ENCODE assay signal across 9 mouse cellular contexts in genomic region chr11:79305697-79306340, GRCm38 (mm10). TPM values are rescaled to one million over a fixed set of nuclear protein-coding genes. Genes with fewer than 3 reads are reported as not detected.
DNase-seq lines count a peak whose midpoint lies in the region; ATAC-seq and TF ChIP-seq lines count a peak whose summit lies in the region.
"Had no signal": no experiment of that assay in that cellular context is flagged by ENCODE, and none has a peak within 500 bp of the region (broad histone marks: within the 10 kb centered on the region; RNA-seq: fewer than 3 reads in every experiment).

No protein-coding gene starts in this region.

- H3K4me2 ChIP-seq in limb, embryonic 14.5 days (replicated peaks; ENCODE audit: low read depth, low read length, severe bottlenecking), result no peak overlapping the region
- H3K4me2 ChIP-seq in midbrain, embryonic 14.5 days (ENCODE audit: low read length), result no peak overlapping the region

- H3K27me3 ChIP-seq in limb, embryonic 14.5 days (ENCODE audit: control insufficient read depth, insufficient read depth, low read length), result no peaks in the 10 kb centered on the region
- no peaks in the 10 kb centered on the region for H3K27me3 ChIP-seq in midbrain, embryonic 14.5 days (ENCODE audit: control insufficient read depth, insufficient read depth, low read length)

- WGBS in lung, adult 2 months, result 32% methylated on average over 9 of the region's 9 CpGs
- WGBS in limb, embryonic 14.5 days, result 60% methylated on average over 9 of the region's 9 CpGs
- WGBS in midbrain, embryonic 14.5 days, result 87% methylated on average over 9 of the region's 9 CpGs

- no peak overlapping the region for H3K4me3 ChIP-seq in lung, adult 2 months (replicated peaks; ENCODE audit: extremely low read depth, low read depth, low read length)
- no peak overlapping the region for H3K4me3 ChIP-seq in limb, embryonic 14.5 days (replicated peaks; ENCODE audit: low read length)
- H3K4me3 ChIP-seq in midbrain, embryonic 14.5 days (replicated peaks; ENCODE audit: low read depth, low read length), result no peak overlapping the region

- DNase-seq in adrenal gland, adult (ENCODE audit: inconsistent age in 2 of 2, low spot score in 1 of 2), result peak; percentile 21 to 47
- no peak for DNase-seq in adrenal gland, postnatal 4 days (ENCODE audit: low spot score in 2 of 2)
- DNase-seq in lung, adult 2 months, result peak; percentile 8
- no peak for DNase-seq in lung, postnatal 10 days
- no peak for DNase-seq in limb, embryonic 14.5 days (ENCODE audit: low spot score)
- DNase-seq in skeletal muscle tissue, adult 2 months (ENCODE audit: low read depth, low spot score), result peak; percentile 25
- DNase-seq in cerebellum, postnatal 36 days, result no peak
- DNase-seq in midbrain, embryonic 14.5 days, result no peak
- DNase-seq: left cerebral cortex, postnatal 4 days had no signal

- H3K9ac ChIP-seq in limb, embryonic 14.5 days (ENCODE audit: low read depth, low read length, severe bottlenecking), result no peak overlapping the region
- H3K9ac ChIP-seq in midbrain, embryonic 14.5 days (replicated peaks; ENCODE audit: low read length), result no peak overlapping the region

- H3K9me3 ChIP-seq in limb, embryonic 14.5 days (ENCODE audit: control insufficient read depth, low read length), result no peaks in the 10 kb centered on the region
- no peaks in the 10 kb centered on the region for H3K9me3 ChIP-seq in midbrain, embryonic 14.5 days (ENCODE audit: control insufficient read depth, low read length)

- no peaks in the 10 kb centered on the region for H3K36me3 ChIP-seq in limb, embryonic 14.5 days (ENCODE audit: control insufficient read depth, insufficient read depth, low read length)
- no peaks in the 10 kb centered on the region for H3K36me3 ChIP-seq in midbrain, embryonic 14.5 days (ENCODE audit: control insufficient read depth, insufficient read depth, low read length)

- peak overlapping the region; percentile 79; the same call in 1 of the 2 replicates for H3K27ac ChIP-seq in limb, embryonic 14.5 days (replicated peaks; ENCODE audit: low read depth, low read length)
- no peak overlapping the region for H3K27ac ChIP-seq in midbrain, embryonic 14.5 days (replicated peaks; ENCODE audit: low read depth, low read length)

- peaks cover 14% of the 10 kb centered on the region for H3K4me1 ChIP-seq in lung, adult 2 months (ENCODE audit: control insufficient read depth, insufficient read depth, low read length)
- peaks cover 13% of the 10 kb centered on the region for H3K4me1 ChIP-seq in limb, embryonic 14.5 days (ENCODE audit: control insufficient read depth, insufficient read depth, low read length)
- H3K4me1 ChIP-seq in midbrain, embryonic 14.5 days (ENCODE audit: control insufficient read depth, insufficient read depth, low read length), result 0 out of 2 replicates have a peak, but pooled peaks cover 10% of the 10 kb centered on the region

- ATAC-seq in limb, embryonic 14.5 days (ENCODE audit: low FRiP score, low read depth), result no peak
- ATAC-seq in midbrain, embryonic 14.5 days (ENCODE audit: low FRiP score, low TSS enrichment), result no peak

- no peak for TF ChIP-seq CTCF in lung, adult 2 months (IDR thresholded peaks at IDR 0.05; ENCODE audit: insufficient read depth, low read length)

- no peak for TF ChIP-seq POLR2A in lung, adult 2 months (IDR thresholded peaks at IDR 0.05; ENCODE audit: borderline replicate concordance, extremely low read depth, low read depth, low read length)
- no peak for TF ChIP-seq POLR2A in limb, embryonic 14.5 days (IDR thresholded peaks at IDR 0.05; ENCODE audit: borderline replicate concordance, extremely low read depth, insufficient read depth, insufficient read length)

RNA-seq across cellular contexts. Expression of gene Gm9964, which starts 9.1 kb away (rescaled TPM):
- under 1 TPM in 1 of 2 experiments, not detected in 1; 0.76 TPM for total RNA-seq in adrenal gland, postnatal 4 days (2021)
- not detected in 2 replicates for polyA plus RNA-seq in lung, adult 2 months (2012; rRNA removed)
- polyA plus RNA-seq in limb, embryonic 14.5 days (2012; rRNA removed), result not detected in 2 replicates
- not detected in 2 replicates for polyA plus RNA-seq in limb, embryonic 14.5 days (2014; fragmentation: Nextera tagmentation; extraction: Ambion mirVana)
- not detected in 2 replicates for polyA plus RNA-seq in midbrain, embryonic 14.5 days (2014; fragmentation: Nextera tagmentation; extraction: Ambion mirVana)

RNA-seq across cellular contexts. Expression of gene Nf1, which starts 33.7 kb away (rescaled TPM):
- total RNA-seq in adrenal gland, postnatal 4 days (2021), result 10 to 100 TPM; 74.9 to 76.1 TPM
- 11.2 and 14.9 TPM in 2 replicates for polyA plus RNA-seq in lung, adult 2 months (2012; rRNA removed)
- 21.7 and 25.2 TPM in 2 replicates for polyA plus RNA-seq in limb, embryonic 14.5 days (2012; rRNA removed)
- polyA plus RNA-seq in limb, embryonic 14.5 days (2014; fragmentation: Nextera tagmentation; extraction: Ambion mirVana), result 10.8 and 12.1 TPM in 2 replicates
- 15.6 and 15.7 TPM in 2 replicates for polyA plus RNA-seq in midbrain, embryonic 14.5 days (2014; fragmentation: Nextera tagmentation; extraction: Ambion mirVana)

RNA-seq across cellular contexts. Expression of gene Wsb1, which starts 51.3 kb away (rescaled TPM):
- 100 to 1,000 TPM; 103 to 134 TPM for total RNA-seq in adrenal gland, postnatal 4 days (2021)
- polyA plus RNA-seq in lung, adult 2 months (2012; rRNA removed), result 74.0 and 101 TPM in 2 replicates
- 640 and 929 TPM in 2 replicates for polyA plus RNA-seq in limb, embryonic 14.5 days (2012; rRNA removed)
- polyA plus RNA-seq in limb, embryonic 14.5 days (2014; fragmentation: Nextera tagmentation; extraction: Ambion mirVana), result 384 and 448 TPM in 2 replicates
- polyA plus RNA-seq in midbrain, embryonic 14.5 days (2014; fragmentation: Nextera tagmentation; extraction: Ambion mirVana), result 610 and 743 TPM in 2 replicates

Comparison
In these comparisons a context has a peak if more than half of its experiments do, and no peak if none do; other contexts are left out.
1. DNase-seq: peak in adrenal gland, adult (2 of 2), lung, adult 2 months (single experiment) and skeletal muscle tissue, adult 2 months (single experiment); none in adrenal gland, postnatal 4 days (0 of 2), lung, postnatal 10 days (single experiment), limb, embryonic 14.5 days (single experiment), cerebellum, postnatal 36 days (0 of 2) and midbrain, embryonic 14.5 days (single experiment).